Mouse (Mus musculus) liver, adult (tissue): ENCODE measurements around the gene Slc35e3.

Experiments
- GATA4 ChIP-seq: IDR thresholded peaks from 2 replicates; pipeline ENCODE4 v1.6.1; 2014; ENCODE audit warnings: mild to moderate bottlenecking, low read length; ENCODE audit not compliant: insufficient replicate concordance

The Slc35e3 gene

DNA sequence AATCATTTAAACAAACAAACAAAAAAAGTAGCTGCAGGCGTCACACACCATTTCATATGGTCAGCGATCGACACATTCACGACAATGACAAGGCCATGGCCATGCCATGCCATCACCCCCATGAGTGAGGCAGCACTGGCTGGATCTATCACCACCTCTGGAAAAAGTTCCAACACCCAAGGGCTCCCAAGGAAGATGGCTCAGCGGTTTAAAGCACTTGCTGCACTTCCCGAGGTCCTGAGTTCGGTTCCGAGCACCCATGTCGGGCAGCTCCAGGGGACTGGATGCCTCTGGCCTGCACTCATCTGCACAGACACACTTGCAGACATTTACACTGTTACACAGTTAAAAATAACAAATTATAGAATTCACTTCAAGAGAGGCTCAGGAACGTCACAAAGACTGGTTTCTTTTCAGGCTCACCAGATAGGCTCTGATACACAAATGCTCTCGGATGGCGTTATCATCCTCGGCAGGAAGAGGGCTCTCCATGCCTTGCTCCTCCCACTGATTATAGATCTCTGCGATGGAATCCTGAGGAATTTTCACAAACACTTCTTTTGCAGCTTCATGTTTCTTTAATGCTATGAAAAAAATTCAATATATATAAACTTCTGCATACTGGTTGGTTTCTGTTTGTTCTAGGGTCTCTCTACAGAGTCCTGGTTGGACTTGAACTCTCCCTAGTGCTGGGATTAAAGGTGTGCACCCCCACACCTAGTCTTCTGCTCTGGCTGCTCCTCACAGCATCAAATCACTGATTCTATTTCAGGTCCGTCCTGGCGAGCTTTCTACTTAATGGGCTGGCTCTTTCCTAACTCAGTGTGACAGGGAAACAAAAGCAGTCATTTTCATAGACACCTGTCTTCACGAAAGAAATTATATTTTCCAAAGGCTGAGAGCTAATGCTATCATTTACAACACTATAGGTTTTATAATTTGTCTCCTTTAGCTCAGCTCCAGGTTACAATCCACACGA is 12.9 kb upstream of the Slc35e3 start:
- no peak for TF ChIP-seq GATA4

DNA sequence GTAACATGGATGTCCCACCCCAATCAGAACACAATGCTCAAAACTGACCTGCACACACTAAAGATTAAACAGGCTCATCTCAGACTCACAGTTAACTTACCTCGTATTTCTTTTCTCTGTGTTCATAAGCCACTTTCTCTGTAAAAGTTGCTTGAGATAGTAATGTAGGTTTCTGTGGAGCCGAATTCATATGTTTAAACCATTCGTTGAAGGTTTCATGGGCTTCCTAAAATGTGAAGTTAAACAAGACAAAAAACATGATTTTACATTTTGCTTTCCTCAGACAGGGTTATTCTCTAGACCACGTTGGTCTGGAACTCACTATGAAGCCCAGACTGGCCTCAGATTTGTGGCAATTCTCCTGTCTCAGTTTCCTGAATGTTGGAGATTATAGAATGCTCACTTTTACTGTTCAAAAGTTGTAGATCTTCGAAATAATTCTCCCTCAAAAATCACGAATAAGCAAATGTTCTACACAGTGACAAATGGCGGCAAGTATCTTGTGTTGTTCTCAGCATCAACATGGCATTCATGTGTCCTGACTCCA is 11.7 kb upstream of the Slc35e3 start:
- no peak for TF ChIP-seq GATA4

DNA sequence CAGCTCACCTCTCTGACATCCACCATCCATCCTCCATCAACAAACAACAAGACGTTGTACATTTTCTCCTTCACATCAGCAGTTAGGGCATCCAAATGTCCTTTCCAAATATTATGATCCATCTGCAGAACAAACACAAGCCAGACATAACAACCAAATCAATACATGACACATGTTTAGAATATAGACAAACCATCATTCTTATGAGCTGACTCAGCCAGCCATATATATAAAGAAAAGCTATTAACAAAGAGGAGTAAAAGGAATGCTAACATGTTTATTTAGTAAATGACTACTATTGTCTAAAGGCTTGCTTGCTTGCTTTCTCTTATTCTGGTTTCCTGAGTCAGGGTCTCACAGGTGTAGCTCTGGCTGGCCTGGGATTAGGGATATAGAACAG is 11.1 kb upstream of the Slc35e3 start:
- no peak for TF ChIP-seq GATA4

DNA sequence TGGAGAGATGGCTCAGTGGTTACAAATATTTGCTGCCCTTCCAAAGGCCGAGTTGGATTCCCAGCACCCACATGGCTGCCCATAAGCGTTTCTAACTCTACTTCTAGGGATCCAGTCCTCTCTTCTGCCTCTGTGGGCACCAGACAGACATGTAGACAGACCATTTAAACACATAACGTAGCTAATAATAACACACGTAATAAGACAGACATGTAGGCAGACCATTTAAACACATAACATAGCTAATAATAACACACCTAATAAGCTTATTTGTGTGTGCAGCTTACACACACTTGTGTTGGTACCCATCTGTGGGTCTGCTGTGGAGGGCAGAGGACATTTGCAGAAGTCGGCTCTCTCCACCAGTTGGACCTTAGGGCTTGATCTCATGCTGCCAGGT is 10.6 kb upstream of the Slc35e3 start:
- TF ChIP-seq GATA4 = no peak

DNA sequence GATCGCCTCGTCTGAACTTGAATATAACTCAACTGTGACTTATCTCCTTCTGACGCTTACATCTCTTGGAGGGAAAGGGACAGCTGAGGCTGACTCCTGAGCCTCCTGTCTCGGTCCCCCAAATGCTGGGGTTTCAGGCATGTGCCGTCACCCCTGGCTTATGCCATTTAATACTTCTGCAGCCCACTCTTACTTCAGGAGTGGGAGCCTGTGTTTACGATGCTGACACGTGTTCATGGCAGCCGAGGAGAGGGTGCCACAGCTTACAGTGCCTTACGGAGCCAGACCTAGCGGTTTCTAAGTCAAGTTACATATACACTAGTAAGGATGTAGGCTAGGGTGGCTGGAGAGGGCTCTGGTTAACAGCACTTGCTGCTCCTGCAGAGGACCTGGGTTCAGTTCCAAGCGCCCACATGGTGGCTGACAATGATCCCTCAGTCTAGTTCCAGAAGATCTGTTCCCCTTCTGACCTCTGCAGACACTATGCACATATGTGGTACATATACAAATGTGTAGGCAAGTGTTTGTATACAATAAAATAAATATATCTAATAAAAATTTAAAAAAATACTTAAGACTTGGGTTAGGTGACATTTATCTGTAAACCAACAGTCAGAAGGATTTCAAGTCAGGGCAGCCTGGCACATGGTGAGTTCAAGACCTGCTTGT is 9.8 kb upstream of the Slc35e3 start:
- no peak for TF ChIP-seq GATA4

DNA sequence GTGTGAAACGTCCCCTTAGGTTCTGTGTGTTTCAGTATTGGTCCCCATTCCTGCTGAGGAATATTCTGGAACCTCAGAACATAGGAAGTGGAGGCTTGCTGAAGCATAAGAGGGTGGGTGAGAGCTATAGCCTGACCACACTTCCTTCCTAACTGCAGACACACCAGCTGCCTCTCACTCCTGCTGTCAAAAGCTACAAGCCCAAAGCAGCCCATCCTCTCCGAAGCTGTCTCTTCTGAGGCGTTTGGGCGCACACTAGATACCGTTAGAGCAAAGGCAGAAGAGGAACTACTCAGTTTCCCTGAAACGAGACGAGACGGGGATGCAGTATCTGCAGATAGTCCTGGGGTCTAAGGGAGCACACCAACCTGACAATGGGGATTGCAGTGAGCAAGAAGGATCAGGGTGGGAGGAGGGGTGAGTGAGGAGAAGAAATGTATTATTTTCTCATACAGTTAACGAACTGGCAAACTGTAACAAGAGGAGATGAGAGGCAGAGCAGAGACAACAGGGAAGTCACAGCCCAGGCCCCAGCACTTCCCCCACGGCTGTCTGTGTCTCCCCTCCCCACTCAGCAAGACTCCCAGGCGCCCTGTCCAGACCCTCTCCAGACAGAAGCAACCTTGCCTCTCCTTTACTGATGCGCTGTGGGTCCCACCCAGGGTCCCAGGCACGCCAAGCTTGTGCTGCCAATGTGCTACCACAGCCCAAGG is 9.1 kb upstream of the Slc35e3 start:
- TF ChIP-seq GATA4 = no peak

DNA sequence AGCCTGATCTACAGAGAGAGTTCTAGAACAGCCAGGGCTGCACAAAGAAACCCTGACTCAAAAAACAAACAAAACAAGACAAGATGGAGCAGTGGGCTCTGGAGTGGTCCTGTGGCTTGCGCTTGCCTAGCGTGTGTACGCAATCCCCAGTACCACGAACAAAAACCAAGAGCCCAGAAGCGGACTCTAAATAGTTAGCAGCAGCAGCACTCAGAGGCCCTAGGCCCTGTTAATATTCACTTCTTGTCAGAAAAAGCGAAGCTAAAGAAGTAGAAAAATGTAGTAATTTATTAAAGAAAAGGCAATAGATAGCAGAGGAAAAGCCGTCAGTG is 8.4 kb upstream of the Slc35e3 start:
- TF ChIP-seq GATA4 = no peak

DNA sequence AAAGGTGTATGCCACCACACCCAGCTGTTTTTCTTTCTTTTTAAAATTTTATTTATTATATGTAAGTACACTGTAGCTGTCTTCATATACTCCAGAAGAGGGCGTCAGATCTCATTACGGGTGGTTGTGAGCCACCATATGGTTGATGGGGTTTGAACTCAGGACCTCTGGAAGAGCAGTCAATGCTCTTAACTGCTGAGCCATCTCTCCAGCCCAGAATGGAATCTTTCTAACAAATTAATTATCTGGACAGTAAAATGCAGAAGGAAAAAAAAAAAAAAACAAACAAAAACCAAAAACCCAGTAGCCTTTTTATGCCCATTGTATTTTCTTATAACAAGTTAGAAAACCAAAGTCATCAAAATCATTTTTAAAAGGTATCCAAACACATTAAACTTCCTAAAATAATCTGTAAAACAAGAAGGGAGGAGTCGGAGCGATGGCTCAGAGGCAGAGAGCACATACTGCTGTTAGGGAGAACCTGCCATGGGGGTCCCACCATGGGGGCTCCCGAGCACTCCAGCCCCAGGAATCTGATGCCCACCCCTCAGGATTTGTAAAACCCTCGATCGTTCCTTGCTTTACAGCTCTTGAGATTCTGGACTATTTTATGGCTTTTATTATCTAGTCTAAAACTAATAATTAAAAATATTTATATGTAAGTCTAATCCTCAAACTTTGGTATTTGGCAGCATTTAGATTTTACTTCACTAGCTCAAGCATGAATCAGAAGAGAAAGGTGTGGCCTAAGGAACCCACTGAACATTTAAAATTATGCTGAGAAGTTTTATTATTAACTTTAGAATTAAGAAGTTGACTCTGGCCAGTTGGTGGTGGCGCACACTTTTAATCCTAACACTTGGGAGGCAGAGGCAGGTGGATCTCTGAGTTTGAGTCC is 7.8 kb upstream of the Slc35e3 start:
- TF ChIP-seq GATA4 = no peak

DNA sequence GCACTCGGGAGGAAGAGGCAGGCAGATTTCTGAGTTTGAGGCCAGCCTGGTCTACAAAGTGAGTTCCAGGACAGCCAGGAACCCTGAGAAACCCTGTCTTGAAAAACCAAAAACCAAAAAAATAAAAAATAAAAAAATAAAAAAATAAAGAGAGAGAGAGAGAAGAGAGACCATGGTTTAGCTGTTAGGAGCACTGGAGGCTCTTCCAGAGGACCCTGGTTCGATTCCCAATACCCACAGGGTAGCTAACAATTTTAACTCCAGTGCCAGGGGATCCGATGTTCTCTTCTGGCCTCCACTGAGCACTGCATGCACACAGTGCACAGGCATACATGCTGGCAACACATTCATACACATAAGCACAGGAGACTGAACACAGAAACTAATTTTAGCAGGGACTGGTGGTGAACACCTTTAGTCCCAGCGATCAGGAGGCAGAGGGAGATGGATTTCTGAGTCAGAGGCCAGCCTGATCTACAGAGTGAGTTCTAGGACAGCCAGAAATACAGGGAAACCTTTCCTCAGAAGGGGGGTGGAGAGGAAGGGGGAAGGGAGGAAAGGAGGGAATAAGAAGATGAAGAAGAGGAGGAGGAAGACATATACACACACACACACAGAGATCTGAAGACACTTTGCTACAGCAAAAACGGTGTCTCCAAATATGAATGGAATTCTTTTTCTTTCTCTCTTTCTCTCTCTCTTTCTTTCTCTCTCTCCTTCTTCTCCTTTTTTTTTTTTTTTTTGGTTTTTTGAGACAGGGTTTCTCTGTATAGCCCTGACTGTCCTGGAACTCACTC is 6.9 kb upstream of the Slc35e3 start:
- TF ChIP-seq GATA4 = no peak

DNA sequence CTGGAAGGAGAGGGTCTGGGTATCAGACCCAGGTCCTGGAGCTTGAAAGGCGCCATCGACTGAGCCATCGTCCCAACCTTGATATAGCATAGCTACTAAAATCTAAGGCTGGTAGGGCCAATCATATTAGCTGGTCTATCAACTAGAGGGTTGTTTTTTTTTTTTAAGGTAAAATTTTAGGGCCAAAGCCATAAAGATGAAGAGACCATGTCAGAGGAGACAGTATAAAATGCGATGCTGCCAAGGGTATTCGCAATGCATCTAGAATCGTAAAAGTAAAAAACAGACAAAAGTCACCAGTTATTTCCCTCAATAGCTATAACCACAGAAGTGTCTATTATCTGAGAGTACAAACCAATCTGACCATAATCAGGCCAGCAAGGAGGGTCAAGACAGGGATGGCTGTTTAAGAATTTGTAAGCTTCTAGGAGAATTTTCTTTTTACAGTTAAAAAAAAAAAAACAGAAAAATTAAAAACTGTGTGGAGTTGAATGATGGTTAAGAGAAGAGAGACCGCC is 6.2 kb upstream of the Slc35e3 start:
- TF ChIP-seq GATA4 = no peak

DNA sequence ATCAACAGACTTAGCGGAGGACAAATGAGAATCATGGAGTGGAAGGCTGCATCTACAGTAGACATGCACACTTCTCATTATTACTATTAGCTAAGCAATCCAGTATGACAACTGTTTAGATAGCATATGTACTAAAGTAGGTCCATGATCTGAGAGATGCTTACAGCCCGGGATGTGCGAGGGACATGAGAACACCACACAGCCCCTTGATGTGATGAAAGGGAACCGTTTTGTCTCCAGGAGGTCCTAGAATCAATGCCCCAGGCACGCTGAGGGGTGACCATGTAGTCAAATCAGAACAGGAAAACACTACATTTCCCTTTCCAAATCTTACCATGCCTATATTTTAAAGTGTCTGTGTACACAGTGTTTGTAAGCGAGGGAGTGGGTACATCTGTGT is 5.6 kb upstream of the Slc35e3 start:
- TF ChIP-seq GATA4 = no peak

DNA sequence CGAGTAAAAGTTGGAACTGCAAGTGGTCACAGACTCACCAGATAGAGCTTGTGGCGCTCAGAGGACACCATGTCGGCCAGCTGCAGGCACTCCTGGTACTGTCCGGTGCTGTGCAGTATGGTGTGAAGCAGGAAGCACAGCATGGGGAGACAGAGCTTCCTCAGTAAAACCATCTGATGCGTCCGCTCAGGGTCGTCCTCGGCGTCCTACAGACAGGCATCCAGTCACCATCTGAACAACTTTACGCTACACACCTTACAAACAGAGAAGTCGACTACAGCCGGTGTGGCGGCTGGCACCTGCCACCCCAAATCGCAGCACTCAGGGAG is 5.1 kb upstream of the Slc35e3 start:
- TF ChIP-seq GATA4 = no peak

DNA sequence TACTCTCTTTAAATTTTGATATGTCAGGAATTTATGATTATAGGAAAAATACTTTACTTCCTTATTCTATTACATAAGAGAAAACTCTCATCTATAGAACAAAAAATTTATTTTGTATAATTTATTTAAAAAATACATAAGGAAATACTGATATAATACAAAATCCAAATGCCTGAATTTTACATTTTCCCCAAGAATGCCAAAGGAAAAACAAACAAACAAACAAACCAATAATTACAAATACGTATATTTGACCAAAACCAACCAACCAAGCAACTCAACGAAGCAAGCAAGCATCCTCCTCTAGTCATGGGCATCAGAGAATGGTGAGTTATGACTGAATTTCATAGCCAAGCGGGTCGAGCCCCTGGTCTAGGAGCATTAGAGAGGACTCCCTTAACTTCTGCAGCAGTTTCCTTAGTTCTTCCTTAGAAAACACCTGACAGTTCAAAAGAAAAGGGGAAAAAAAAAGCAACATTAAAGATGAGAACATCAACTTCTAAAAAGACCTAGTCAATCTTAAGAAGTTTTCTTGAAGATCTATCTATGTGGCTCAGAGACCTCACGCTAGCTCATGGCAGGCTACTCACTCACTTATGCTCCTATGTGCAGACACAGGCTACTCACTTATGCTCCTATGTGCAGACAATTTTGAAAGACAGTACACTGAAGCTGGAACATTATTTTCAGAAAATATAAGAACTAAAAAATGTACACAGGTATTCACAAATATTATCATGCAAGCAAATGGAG is 4.5 kb upstream of the Slc35e3 start:
- no peak for TF ChIP-seq GATA4
